Mouse (Mus musculus) yolk sac, embryonic 10.5 days (tissue): ENCODE results near the gene Nr1h5.

Experiments
- DNase-seq: peaks from one replicate; pipeline ENCODE4 v3.0.0-alpha.2; 2017; ENCODE audit warnings: low spot score

Nr1h5 gene

GRCm38 (mm10) chr3:102964033-102964432, at the start of gene Nr1h5:
Gene Nr1h5, minus strand, starts transcription at chr3:102964133.
- peak; percentile 25 for DNase-seq

DNA sequence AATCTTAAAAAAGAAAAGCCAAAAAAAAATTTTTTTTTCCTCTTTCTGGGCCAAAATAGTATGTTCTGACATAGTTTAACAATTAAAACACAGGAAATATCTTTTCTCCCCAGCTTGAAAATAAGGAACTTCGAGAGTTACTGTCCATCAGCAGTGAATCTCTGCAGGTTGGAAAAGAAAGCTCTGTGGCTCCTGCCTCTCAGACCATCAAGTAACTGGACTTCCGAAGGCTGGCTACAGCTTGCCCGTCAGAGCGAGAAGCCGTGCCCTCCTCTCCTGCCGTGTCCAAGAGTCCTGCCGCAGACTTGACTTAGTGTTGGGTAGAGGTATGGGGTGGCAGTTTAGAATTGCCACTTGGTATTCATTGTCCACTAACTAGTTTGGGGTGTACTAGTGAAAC, 37.7 kb upstream of the Nr1h5 start:
- no peak for DNase-seq

DNA sequence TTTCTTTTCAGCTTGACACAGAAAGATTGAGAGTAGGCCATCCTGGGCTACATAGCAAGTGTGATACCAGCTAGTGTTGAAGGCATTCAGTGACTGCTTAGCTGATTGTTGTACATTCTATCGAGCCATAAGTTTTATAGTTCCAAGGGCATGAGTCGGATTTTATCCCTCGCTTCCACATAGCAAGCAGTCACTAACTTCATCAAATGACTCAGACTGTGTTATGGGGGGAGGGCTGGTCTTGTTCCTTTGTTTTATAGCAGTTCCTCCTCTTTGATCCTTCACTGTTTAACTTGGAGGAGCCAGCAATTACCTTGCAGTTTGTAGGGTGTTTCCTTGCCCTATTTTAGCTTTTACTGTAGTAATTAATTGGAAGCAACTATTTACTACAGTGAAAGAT, 33.7 kb upstream of the Nr1h5 start:
- DNase-seq = no peak

- DNase-seq = no peak
Measured at GRCm38 (mm10) chr3:102997036-102997435, 33.1 kb upstream of the Nr1h5 start.

GRCm38 (mm10) chr3:102995605-102996321, 31.8 kb upstream of the Nr1h5 start, which contains the start of gene Sike1:
Gene Sike1, plus strand, starts transcription at chr3:102995708.
- peak; percentile 93 for DNase-seq

- no peak for DNase-seq
Measured at GRCm38 (mm10) chr3:102995233-102995604, 31.3 kb upstream of the Nr1h5 start.

GRCm38 (mm10) chr3:102992936-102993335, 29.0 kb upstream of the Nr1h5 start:
- DNase-seq = no peak

GRCm38 (mm10) chr3:102991041-102991440, 27.1 kb upstream of the Nr1h5 start:
- no peak for DNase-seq

DNA sequence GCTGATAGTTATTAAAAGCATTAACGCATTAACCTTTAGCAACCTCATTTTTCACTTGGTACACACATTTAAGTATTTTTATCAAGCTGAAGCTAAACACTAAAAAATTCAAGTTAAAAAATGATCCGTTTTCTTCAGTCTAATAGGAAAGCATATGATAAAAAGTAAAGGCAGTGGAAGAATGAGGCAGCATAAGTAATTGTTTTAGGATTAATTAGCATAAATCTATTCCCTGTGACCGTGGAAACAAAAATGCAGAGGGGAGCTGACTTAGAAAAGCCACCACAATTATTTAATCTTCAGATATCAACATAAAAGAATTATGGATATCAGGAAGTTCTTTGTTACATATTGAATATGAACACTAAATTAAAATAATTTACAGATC, 16.4 kb upstream of the Nr1h5 start:
- no peak for DNase-seq

DNA sequence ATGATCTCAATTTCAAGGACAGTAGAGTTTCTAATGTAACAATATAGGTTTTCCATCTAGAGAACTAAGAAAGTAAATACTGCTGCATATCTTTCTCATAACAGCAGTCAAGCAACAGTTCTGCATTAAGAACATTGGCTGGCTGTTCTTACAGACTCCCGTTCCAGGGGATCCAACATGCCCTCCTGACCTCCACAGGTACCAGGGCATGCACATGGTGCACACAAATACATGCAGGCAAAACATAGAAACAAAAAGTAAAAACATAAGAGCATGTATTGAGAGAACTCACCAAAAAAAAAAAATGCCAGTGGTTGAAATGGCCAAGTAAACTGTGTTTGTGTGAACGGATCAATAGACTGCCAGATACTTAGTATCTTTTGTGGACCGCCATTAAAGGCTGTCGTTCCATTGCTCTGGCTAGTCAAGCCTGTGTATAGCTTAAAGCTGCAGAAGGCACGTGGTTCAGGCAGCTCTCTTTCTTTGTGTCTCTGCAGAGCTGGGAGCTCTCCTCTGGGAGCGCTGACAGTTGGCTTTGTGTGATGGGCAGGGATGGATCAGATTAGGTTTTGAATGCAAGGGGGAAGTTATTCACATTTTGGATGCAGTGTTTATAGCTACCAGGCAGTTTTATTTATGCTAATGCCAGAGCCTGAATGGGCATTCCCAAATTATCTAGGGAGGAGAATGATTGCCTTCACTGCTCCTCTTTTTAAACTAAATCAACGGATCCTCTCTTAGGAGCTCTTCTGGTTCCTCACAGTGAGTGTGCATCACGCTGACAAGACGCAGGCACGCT, 15.8 kb upstream of the Nr1h5 start:
- peak; percentile 56 for DNase-seq

DNA sequence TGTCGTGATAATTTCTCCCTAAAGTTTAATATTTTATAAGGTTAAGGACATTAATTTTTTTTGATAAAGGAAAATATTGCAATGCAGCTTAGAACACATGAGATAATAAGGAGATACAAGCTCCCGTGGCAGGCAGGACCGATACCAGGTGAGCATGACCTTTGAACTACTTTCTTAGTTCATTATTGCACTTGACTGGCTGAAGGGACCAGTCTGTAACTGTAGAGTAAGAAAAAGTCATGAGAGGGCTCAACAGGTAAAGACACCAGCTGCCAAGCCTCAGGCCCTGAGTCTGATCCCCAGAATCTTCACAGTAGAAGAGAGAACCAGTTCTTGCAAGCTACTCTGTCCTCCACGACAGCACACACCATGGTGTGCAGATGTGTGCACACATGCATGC, 13.0 kb upstream of the Nr1h5 start:
- DNase-seq = no peak

GRCm38 (mm10) chr3:102970508-102970907, 6.6 kb upstream of the Nr1h5 start:
- no peak for DNase-seq

DNA sequence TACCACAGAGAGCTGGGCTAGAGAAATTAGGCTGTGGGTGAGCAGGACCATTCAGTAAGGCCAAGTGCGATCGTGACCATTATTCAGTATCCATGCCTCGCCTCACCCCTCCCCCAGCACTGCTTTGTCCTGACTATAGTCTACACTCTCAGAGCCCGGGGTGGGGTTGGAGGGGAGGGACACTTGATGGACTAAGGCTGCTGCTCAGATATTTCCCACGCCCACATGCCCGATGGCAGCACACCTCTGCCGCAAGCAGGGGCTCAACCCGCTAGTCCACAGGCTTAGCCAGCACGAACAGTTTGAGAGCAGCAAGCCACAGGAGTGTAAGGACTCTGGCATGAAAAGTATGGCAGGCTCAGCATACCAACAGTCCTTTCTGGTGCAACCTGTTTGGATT, 6.1 kb upstream of the Nr1h5 start:
- DNase-seq = peak; percentile 4

DNA sequence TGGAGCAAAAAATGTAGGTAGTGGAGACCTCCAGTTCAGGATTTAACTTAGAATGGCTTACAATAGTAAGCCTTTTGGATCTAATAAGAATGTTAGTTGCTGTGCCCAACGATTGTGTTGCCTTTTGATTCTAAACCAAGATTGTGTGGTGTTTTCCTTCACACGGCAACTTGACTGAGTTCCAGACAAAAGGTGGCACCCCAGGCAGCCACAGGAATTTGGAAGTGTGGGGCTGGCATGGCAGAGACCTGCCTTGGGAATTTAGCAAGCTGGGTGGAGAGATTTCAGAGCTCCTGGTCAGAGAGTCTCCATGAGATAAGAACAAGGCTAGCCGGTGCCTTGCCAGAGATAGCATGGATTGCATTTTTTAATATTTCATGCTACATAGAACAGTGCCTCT, 8.3 kb downstream of the Nr1h5 start:
- DNase-seq = no peak

DNA sequence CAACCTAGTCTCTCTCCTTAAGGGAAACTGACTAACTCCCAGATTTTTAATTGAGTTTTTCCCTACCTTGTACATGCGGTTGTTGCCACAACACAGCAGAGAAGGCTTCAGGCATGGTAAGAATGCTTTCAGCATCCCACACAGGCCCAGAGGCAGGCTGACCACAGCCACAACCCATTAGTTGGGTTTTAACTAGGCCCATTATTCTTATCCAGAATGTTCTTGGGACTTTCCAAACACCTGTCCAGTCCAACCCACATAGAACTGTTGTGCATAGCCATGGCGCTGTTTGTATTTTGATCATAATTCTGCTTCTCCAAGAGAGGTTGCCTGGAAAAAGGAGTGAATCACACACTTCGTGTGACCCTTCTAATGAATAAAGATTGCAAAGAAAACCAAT, 8.8 kb downstream of the Nr1h5 start:
- DNase-seq = no peak

DNA sequence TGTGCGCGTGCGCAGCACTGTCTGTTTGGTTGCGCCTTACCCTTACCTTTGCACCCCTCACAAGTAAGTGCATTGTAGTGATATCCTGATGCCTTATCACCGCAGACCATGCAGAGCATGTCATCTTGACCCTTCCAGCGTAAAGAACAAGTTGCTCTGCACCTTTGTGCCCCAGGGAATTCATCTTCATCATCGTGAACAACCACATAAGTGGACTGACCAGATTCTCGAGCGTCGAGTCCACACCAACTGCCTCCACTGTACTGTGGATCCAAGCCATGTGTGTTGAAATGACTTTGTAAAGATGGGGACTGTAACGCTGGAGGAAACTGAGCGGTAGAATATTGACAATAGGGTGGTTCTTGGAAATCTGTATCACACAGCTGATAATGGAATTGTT, 9.5 kb downstream of the Nr1h5 start:
- DNase-seq = no peak

DNA sequence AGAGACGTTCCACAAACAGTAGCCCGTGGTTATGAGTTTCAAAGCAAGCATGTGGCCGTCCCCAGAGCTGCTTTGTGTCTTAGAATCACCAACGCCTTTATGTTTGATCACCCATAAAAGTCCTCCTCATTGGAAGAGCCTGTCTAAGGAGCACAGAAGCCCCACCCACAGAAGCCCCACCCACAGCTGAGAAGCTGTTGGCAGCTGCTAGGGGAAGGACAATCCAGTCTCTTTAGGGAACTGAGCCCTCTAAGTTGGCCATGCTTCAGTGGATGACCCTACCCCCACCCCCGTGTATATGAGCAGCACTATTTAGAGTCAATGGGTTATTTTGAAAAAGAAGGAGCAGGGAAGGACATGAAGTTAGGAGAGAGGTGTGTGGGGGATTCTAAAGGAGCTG, 17.1 kb downstream of the Nr1h5 start:
- no peak for DNase-seq

DNA sequence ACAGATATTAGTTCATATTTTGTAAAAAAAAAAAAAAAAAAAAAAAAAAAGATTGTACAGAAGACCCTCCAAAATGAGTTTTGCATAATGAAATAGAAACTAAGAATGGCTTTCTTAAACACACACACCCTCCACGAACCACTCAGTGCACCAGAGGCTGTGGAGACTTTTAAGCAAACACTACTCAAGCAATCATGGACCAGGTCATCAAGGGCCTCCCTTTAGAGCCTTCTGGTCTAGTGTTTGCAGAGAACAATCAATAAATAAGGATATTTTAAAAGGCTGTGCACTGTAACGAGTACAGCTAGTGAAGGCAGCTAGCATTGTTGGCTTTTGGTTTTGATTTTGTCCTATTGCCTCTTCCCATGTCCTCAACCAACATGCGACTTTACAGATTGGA, 17.6 kb downstream of the Nr1h5 start:
- no peak for DNase-seq

GRCm38 (mm10) chr3:102938100-102938499, 25.8 kb downstream of the Nr1h5 start:
- no peak for DNase-seq

DNA sequence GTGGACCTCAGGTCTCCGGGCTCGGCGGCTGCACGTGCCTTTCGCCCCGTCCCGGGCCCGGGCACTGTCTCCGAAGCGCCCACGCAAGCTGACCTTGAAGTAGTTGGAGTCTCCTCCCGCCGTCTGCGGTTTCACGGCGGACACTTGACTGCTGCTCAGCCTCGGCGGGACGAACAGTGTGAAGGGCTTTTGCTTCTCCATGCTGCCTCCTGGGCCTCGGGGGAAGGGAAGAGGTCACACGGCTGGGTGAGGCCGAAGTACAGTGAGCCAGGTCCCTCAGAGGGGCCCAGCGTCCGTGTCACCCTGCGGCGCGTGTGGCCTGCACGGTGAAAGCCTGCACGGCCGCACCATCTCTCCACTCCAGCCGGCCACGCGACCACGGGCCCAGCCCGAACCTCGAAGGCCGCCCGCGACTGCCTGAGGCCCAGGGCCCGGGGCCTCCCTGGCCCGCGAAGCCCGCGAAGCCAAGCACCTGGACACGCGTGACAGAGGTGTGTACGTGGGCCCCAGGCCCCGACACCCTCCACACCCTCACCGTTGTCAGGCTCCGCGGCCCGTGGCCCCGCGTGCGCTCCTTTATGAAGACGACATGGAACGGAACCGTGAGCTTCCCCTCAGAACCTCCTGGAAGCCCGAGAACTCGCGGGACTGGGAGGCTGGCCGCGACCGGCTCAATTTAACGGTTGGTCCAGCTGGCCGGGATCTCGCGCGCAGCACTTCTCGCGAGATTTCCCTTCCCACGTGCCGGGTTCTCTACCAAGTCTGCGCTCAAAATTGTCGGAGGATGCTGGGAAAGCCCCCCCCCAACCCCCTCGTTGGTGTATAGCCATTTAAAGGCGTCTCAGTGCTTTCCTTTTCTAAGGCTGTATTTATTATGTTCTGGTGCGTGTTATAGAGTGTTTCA, 28.2 kb downstream of the Nr1h5 start, which contains the start of gene Sycp1:
Gene Sycp1, minus strand, starts transcription at position 650 of the 904 bp plus-strand sequence.
- no peak for DNase-seq

- no peak for DNase-seq
Measured at GRCm38 (mm10) chr3:102899136-102899535, 64.8 kb downstream of the Nr1h5 start.
